Mouse (Mus musculus): Measurements from ENCODE around the gene Olfr1423. TPM values are rescaled to one million over a fixed set of nuclear protein-coding genes. Genes with fewer than 3 reads are reported as not detected.

The Olfr1423 gene
- polyA plus RNA-seq, 1 experiment from 2014 or later: not detected

- Histone ChIP-seq H3K4me2 (replicated peaks; ENCODE audit: low read depth, low read length) (no peak overlapping the region), H3K4me1 (ENCODE audit: control insufficient read depth, insufficient read depth, low read length) (peaks cover 23% of the 10 kb centered on the region; the same call in 1 of the 2 replicates), H3K9me3 (ENCODE audit: control insufficient read depth, low read depth, low read length) (no peaks in the 10 kb centered on the region), H3K9ac (replicated peaks; ENCODE audit: low read depth, low read length) (no peak overlapping the region), H3K4me3 (ENCODE audit: low read depth, low read length) (no peak overlapping the region), H3K36me3 (ENCODE audit: control insufficient read depth, insufficient read depth, low read length) (no peaks in the 10 kb centered on the region), H3K27me3 (ENCODE audit: control insufficient read depth, insufficient read depth, low read length) (no peaks in the 10 kb centered on the region), H3K27ac (ENCODE audit: low read length) (no peak overlapping the region)
- 96% methylated on average over 2 of the region's 2 CpGs for WGBS
- ATAC-seq (ENCODE audit: insufficient number of reproducible peaks, insufficient read depth, low FRiP score, low read depth): no peak
Measured at GRCm38 (mm10) chr19:12003568-12003967, 37.5 kb downstream of the Olfr1423 start.

GRCm38 (mm10) chr19:12002791-12003190 is 38.3 kb downstream of the Olfr1423 start:
- Histone ChIP-seq H3K4me2 (replicated peaks; ENCODE audit: low read depth, low read length) (peak overlapping the region; percentile 29; the same call in 1 of the 2 replicates), H3K27ac (ENCODE audit: low read length) (no peak overlapping the region), H3K9me3 (ENCODE audit: control insufficient read depth, low read depth, low read length) (no peaks in the 10 kb centered on the region), H3K27me3 (ENCODE audit: control insufficient read depth, insufficient read depth, low read length) (no peaks in the 10 kb centered on the region), H3K9ac (replicated peaks; ENCODE audit: low read depth, low read length) (no peak overlapping the region), H3K4me3 (ENCODE audit: low read depth, low read length) (peak overlapping the region; percentile 2; the same call in 1 of the 2 replicates), H3K36me3 (ENCODE audit: control insufficient read depth, insufficient read depth, low read length) (no peaks in the 10 kb centered on the region), H3K4me1 (ENCODE audit: control insufficient read depth, insufficient read depth, low read length) (peaks cover 23% of the 10 kb centered on the region; the same call in 1 of the 2 replicates)
- ATAC-seq (ENCODE audit: insufficient number of reproducible peaks, insufficient read depth, low FRiP score, low read depth): no peak
- WGBS: 55% methylated on average over 14 of the region's 14 CpGs

GRCm38 (mm10) chr19:12002125-12002524 is 39.0 kb downstream of the Olfr1423 start:
- 5% methylated on average over 11 of the region's 11 CpGs for WGBS
- H3K4me1 ChIP-seq (ENCODE audit: control insufficient read depth, insufficient read depth, low read length): peaks cover 18% of the 10 kb centered on the region; the same call in 1 of the 2 replicates
- H3K36me3 ChIP-seq (ENCODE audit: control insufficient read depth, insufficient read depth, low read length): no peaks in the 10 kb centered on the region
- peak overlapping the region; percentile 2; the same call in 1 of the 2 replicates for H3K4me3 ChIP-seq (ENCODE audit: low read depth, low read length)
- H3K9ac ChIP-seq (replicated peaks; ENCODE audit: low read depth, low read length): no peak overlapping the region
- peak; percentile 37; the same call in 1 of the 2 replicates for ATAC-seq (ENCODE audit: insufficient number of reproducible peaks, insufficient read depth, low FRiP score, low read depth)
- H3K27ac ChIP-seq (ENCODE audit: low read length): no peak overlapping the region
- no peaks in the 10 kb centered on the region for H3K27me3 ChIP-seq (ENCODE audit: control insufficient read depth, insufficient read depth, low read length)
- no peaks in the 10 kb centered on the region for H3K9me3 ChIP-seq (ENCODE audit: control insufficient read depth, low read depth, low read length)
- H3K4me2 ChIP-seq (replicated peaks; ENCODE audit: low read depth, low read length): peak overlapping the region; percentile 29

- no peak for ATAC-seq (ENCODE audit: insufficient number of reproducible peaks, insufficient read depth, low FRiP score, low read depth)
- no peak overlapping the region for H3K9ac ChIP-seq (replicated peaks; ENCODE audit: low read depth, low read length)
- no peak overlapping the region for H3K4me2 ChIP-seq (replicated peaks; ENCODE audit: low read depth, low read length)
- H3K36me3 ChIP-seq (ENCODE audit: control insufficient read depth, insufficient read depth, low read length): no peaks in the 10 kb centered on the region
- H3K4me1 ChIP-seq (ENCODE audit: control insufficient read depth, insufficient read depth, low read length): peaks cover 13% of the 10 kb centered on the region; the same call in 1 of the 2 replicates
- H3K4me3 ChIP-seq (ENCODE audit: low read depth, low read length): no peak overlapping the region
- no peak overlapping the region for H3K27ac ChIP-seq (ENCODE audit: low read length)
- no peaks in the 10 kb centered on the region for H3K27me3 ChIP-seq (ENCODE audit: control insufficient read depth, insufficient read depth, low read length)
- H3K9me3 ChIP-seq (ENCODE audit: control insufficient read depth, low read depth, low read length): no peaks in the 10 kb centered on the region
- 26% methylated on average over 3 of the region's 3 CpGs for WGBS
Measured at GRCm38 (mm10) chr19:12001686-12002085, 39.4 kb downstream of the Olfr1423 start.

GRCm38 (mm10) chr19:11995722-11996448 is 45.2 kb downstream of the Olfr1423 start:
- no peaks in the 10 kb centered on the region for H3K9me3 ChIP-seq (ENCODE audit: control insufficient read depth, low read depth, low read length)
- no peak overlapping the region for H3K4me3 ChIP-seq (ENCODE audit: low read depth, low read length)
- peak; percentile 81 for ATAC-seq (ENCODE audit: insufficient number of reproducible peaks, insufficient read depth, low FRiP score, low read depth)
- H3K4me1 ChIP-seq (ENCODE audit: control insufficient read depth, insufficient read depth, low read length): no peaks in the 10 kb centered on the region
- no peak overlapping the region for H3K27ac ChIP-seq (ENCODE audit: low read length)
- H3K4me2 ChIP-seq (replicated peaks; ENCODE audit: low read depth, low read length): no peak overlapping the region
- WGBS: 64% methylated on average over 2 of the region's 2 CpGs
- no peaks in the 10 kb centered on the region for H3K27me3 ChIP-seq (ENCODE audit: control insufficient read depth, insufficient read depth, low read length)
- peaks cover 38% of the 10 kb centered on the region for H3K36me3 ChIP-seq (ENCODE audit: control insufficient read depth, insufficient read depth, low read length)
- no peak overlapping the region for H3K9ac ChIP-seq (replicated peaks; ENCODE audit: low read depth, low read length)

- ATAC-seq (ENCODE audit: insufficient number of reproducible peaks, insufficient read depth, low FRiP score, low read depth): no peak
- 89% methylated on average over 6 of the region's 6 CpGs for WGBS
- peaks cover 42% of the 10 kb centered on the region for H3K36me3 ChIP-seq (ENCODE audit: control insufficient read depth, insufficient read depth, low read length)
Measured at GRCm38 (mm10) chr19:11994703-11995431, 46.2 kb downstream of the Olfr1423 start.

GRCm38 (mm10) chr19:11992441-11993029 is 48.6 kb downstream of the Olfr1423 start:
- Histone ChIP-seq H3K4me3 (ENCODE audit: low read depth, low read length) (no peak overlapping the region), H3K4me1 (ENCODE audit: control insufficient read depth, insufficient read depth, low read length) (no peaks in the 10 kb centered on the region), H3K27ac (ENCODE audit: low read length) (no peak overlapping the region), H3K4me2 (replicated peaks; ENCODE audit: low read depth, low read length) (no peak overlapping the region), H3K36me3 (ENCODE audit: control insufficient read depth, insufficient read depth, low read length) (peaks cover 63% of the 10 kb centered on the region), H3K9me3 (ENCODE audit: control insufficient read depth, low read depth, low read length) (no peaks in the 10 kb centered on the region), H3K9ac (replicated peaks; ENCODE audit: low read depth, low read length) (no peak overlapping the region), H3K27me3 (ENCODE audit: control insufficient read depth, insufficient read depth, low read length) (no peaks in the 10 kb centered on the region)
- no peak for ATAC-seq (ENCODE audit: insufficient number of reproducible peaks, insufficient read depth, low FRiP score, low read depth)
- 88% methylated on average over 10 of the region's 10 CpGs for WGBS

More at GRCm38 (mm10) chr19:11994703-11995431, 46.2 kb downstream of the Olfr1423 start:
- H3K27ac ChIP-seq (ENCODE audit: low read length): no peak overlapping the region
- H3K27me3 ChIP-seq (ENCODE audit: control insufficient read depth, insufficient read depth, low read length): no peaks in the 10 kb centered on the region
- no peaks in the 10 kb centered on the region for H3K9me3 ChIP-seq (ENCODE audit: control insufficient read depth, low read depth, low read length)
- H3K4me2 ChIP-seq (replicated peaks; ENCODE audit: low read depth, low read length): no peak overlapping the region
- no peak overlapping the region for H3K9ac ChIP-seq (replicated peaks; ENCODE audit: low read depth, low read length)
- H3K4me1 ChIP-seq (ENCODE audit: control insufficient read depth, insufficient read depth, low read length): no peaks in the 10 kb centered on the region
- no peak overlapping the region for H3K4me3 ChIP-seq (ENCODE audit: low read depth, low read length)

DNA sequence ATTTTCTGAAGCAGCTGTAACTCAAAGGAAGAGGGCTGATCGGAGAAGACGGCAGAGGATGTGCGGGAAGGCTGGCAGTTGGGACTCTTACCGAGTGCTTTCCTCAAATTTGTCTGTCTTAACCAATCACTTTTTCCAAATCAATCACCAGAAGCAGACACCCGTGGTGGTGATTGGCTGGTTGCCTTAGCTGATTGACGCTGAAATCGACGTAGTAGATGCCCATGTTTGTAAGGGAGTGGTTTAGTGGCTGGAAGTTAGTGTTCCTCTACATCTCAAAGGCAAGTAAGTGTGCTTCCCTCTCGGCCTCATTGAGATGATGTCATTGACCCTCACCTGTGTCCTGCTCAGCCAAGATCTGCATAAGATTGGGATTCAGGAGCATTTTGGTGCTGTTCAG is 49.1 kb downstream of the Olfr1423 start:
- Histone ChIP-seq H3K9ac (replicated peaks; ENCODE audit: low read depth, low read length) (no peak overlapping the region), H3K9me3 (ENCODE audit: control insufficient read depth, low read depth, low read length) (no peaks in the 10 kb centered on the region), H3K27me3 (ENCODE audit: control insufficient read depth, insufficient read depth, low read length) (no peaks in the 10 kb centered on the region), H3K4me2 (replicated peaks; ENCODE audit: low read depth, low read length) (no peak overlapping the region), H3K4me1 (ENCODE audit: control insufficient read depth, insufficient read depth, low read length) (no peaks in the 10 kb centered on the region), H3K4me3 (ENCODE audit: low read depth, low read length) (no peak overlapping the region), H3K27ac (ENCODE audit: low read length) (no peak overlapping the region), H3K36me3 (ENCODE audit: control insufficient read depth, insufficient read depth, low read length) (peaks cover 67% of the 10 kb centered on the region)
- 88% methylated on average over 9 of the region's 9 CpGs for WGBS
- no peak for ATAC-seq (ENCODE audit: insufficient number of reproducible peaks, insufficient read depth, low FRiP score, low read depth)
